Mouse (Mus musculus): ENCODE results near the gene Slc36a4.

- TF ChIP-seq CTCF (IDR thresholded peaks at IDR 0.05; ENCODE audit: low read depth, low read length) (no peak), EP300 (IDR thresholded peaks at IDR 0.05; ENCODE audit: insufficient read depth, low read depth, low read length) (no peak)
Measured at GRCm38 (mm10) chr9:15710821-15711565, 1.5 kb downstream of the Slc36a4 start.
